Mouse (Mus musculus) NIH3T3 (cell line): ENCODE data around the gene Gm42688.

Experiments used
- DNase-seq: peaks from one replicate; pipeline ENCODE4 v3.0.0-alpha.2; 2012; ENCODE audit warnings: low read depth

The Gm42688 gene

GRCm38 (mm10) chr6:83141636-83142035 is 40.2 kb downstream of the Gm42688 start:
- peak; percentile 41 for DNase-seq

GRCm38 (mm10) chr6:83142211-83142731 is 40.9 kb downstream of the Gm42688 start:
- DNase-seq: no peak

- DNase-seq: no peak
Measured at GRCm38 (mm10) chr6:83142886-83143285, 41.5 kb downstream of the Gm42688 start.

- peak; percentile 83 for DNase-seq
Measured at GRCm38 (mm10) chr6:83145209-83145608, 43.8 kb downstream of the Gm42688 start.

GRCm38 (mm10) chr6:83145805-83146204 is 44.4 kb downstream of the Gm42688 start:
- no peak for DNase-seq

- DNase-seq: no peak
Measured at GRCm38 (mm10) chr6:83147280-83147679, 45.9 kb downstream of the Gm42688 start.

- no peak for DNase-seq
Measured at GRCm38 (mm10) chr6:83151721-83152120, 50.3 kb downstream of the Gm42688 start.

- no peak for DNase-seq
Measured at GRCm38 (mm10) chr6:83153038-83153437, 51.6 kb downstream of the Gm42688 start.

- DNase-seq: no peak
Measured at GRCm38 (mm10) chr6:83153485-83153884, 52.1 kb downstream of the Gm42688 start.

GRCm38 (mm10) chr6:83155552-83156238 is 54.3 kb downstream of the Gm42688 start:
- peak; percentile 60 for DNase-seq

- peak; percentile 77 for DNase-seq
Measured at GRCm38 (mm10) chr6:83156259-83156684, 54.9 kb downstream of the Gm42688 start, which contains the start of the genes Wdr54 and 1700003E16Rik. TSS of gene Wdr54 (minus strand) at chr6:83156397. TSS of gene 1700003E16Rik (plus strand) at chr6:83156404.

- peak; percentile 90 for DNase-seq
Measured at GRCm38 (mm10) chr6:83159456-83159855, 58.0 kb downstream of the Gm42688 start.
